Mouse (Mus musculus): ENCODE measurements around the gene Tnfrsf19. TPM values are rescaled to one million over a fixed set of nuclear protein-coding genes. Genes with fewer than 3 reads are reported as not detected.

Gene Tnfrsf19
- polyA plus RNA-seq, 1 experiment from 2014 or later = 62.6 TPM

- 97% methylated on average over 3 of the region's 3 CpGs for WGBS
- no peak for DNase-seq (ENCODE audit: low spot score)
- ATAC-seq (replicated peaks; ENCODE audit: insufficient number of reproducible peaks, low FRiP score, low TSS enrichment, low read depth) = no peak
- Histone ChIP-seq H3K4me3 (ENCODE audit: low read depth, low read length) (no peak overlapping the region), H3K9me3 (replicated peaks; ENCODE audit: control insufficient read depth, low read length) (no peaks in the 10 kb centered on the region), H3K36me3 (replicated peaks; ENCODE audit: control insufficient read depth, insufficient read depth, low read depth, low read length) (no peaks in the 10 kb centered on the region), H3K27ac (replicated peaks; ENCODE audit: low read depth, low read length) (no peak overlapping the region), H3K27me3 (ENCODE audit: control insufficient read depth, insufficient read depth, low read length) (no peaks in the 10 kb centered on the region), H3K9ac (replicated peaks; ENCODE audit: low read length) (no peak overlapping the region), H3K4me2 (ENCODE audit: low read depth, low read length) (no peak overlapping the region), H3K4me1 (ENCODE audit: control insufficient read depth, insufficient read depth, low read length) (no peaks in the 10 kb centered on the region)
Observed at GRCm38 (mm10) chr14:60993092-60993491, 53.2 kb downstream of the Tnfrsf19 start.

GRCm38 (mm10) chr14:60992144-60992543, 54.1 kb downstream of the Tnfrsf19 start:
- Histone ChIP-seq H3K4me3 (ENCODE audit: low read depth, low read length) (no peak overlapping the region), H3K27me3 (ENCODE audit: control insufficient read depth, insufficient read depth, low read length) (no peaks in the 10 kb centered on the region), H3K27ac (replicated peaks; ENCODE audit: low read depth, low read length) (no peak overlapping the region), H3K9me3 (replicated peaks; ENCODE audit: control insufficient read depth, low read length) (no peaks in the 10 kb centered on the region), H3K9ac (replicated peaks; ENCODE audit: low read length) (no peak overlapping the region), H3K4me2 (ENCODE audit: low read depth, low read length) (no peak overlapping the region), H3K36me3 (replicated peaks; ENCODE audit: control insufficient read depth, insufficient read depth, low read depth, low read length) (no peaks in the 10 kb centered on the region), H3K4me1 (ENCODE audit: control insufficient read depth, insufficient read depth, low read length) (no peaks in the 10 kb centered on the region)
- DNase-seq (ENCODE audit: low spot score) = no peak
- no peak for ATAC-seq (replicated peaks; ENCODE audit: insufficient number of reproducible peaks, low FRiP score, low TSS enrichment, low read depth)
- 93% methylated on average over 4 of the region's 4 CpGs for WGBS

GRCm38 (mm10) chr14:60988228-60988627, 58.1 kb downstream of the Tnfrsf19 start:
- Histone ChIP-seq H3K27me3 (ENCODE audit: control insufficient read depth, insufficient read depth, low read length) (no peaks in the 10 kb centered on the region), H3K27ac (replicated peaks; ENCODE audit: low read depth, low read length) (no peak overlapping the region), H3K36me3 (replicated peaks; ENCODE audit: control insufficient read depth, insufficient read depth, low read depth, low read length) (no peaks in the 10 kb centered on the region), H3K9ac (replicated peaks; ENCODE audit: low read length) (no peak overlapping the region), H3K9me3 (replicated peaks; ENCODE audit: control insufficient read depth, low read length) (no peaks in the 10 kb centered on the region), H3K4me3 (ENCODE audit: low read depth, low read length) (no peak overlapping the region), H3K4me2 (ENCODE audit: low read depth, low read length) (no peak overlapping the region), H3K4me1 (ENCODE audit: control insufficient read depth, insufficient read depth, low read length) (no peaks in the 10 kb centered on the region)
- no peak for ATAC-seq (replicated peaks; ENCODE audit: insufficient number of reproducible peaks, low FRiP score, low TSS enrichment, low read depth)
- WGBS = 28% methylated on average over 6 of the region's 6 CpGs
- peak; percentile 51 for DNase-seq (ENCODE audit: low spot score)

GRCm38 (mm10) chr14:60986926-60987325, 59.4 kb downstream of the Tnfrsf19 start:
- Histone ChIP-seq H3K27me3 (ENCODE audit: control insufficient read depth, insufficient read depth, low read length) (no peaks in the 10 kb centered on the region), H3K27ac (replicated peaks; ENCODE audit: low read depth, low read length) (no peak overlapping the region), H3K4me2 (ENCODE audit: low read depth, low read length) (no peak overlapping the region), H3K4me3 (ENCODE audit: low read depth, low read length) (no peak overlapping the region), H3K4me1 (ENCODE audit: control insufficient read depth, insufficient read depth, low read length) (no peaks in the 10 kb centered on the region), H3K36me3 (replicated peaks; ENCODE audit: control insufficient read depth, insufficient read depth, low read depth, low read length) (no peaks in the 10 kb centered on the region), H3K9ac (replicated peaks; ENCODE audit: low read length) (no peak overlapping the region), H3K9me3 (replicated peaks; ENCODE audit: control insufficient read depth, low read length) (no peaks in the 10 kb centered on the region)
- DNase-seq (ENCODE audit: low spot score) (no peak), ATAC-seq (replicated peaks; ENCODE audit: insufficient number of reproducible peaks, low FRiP score, low TSS enrichment, low read depth) (no peak)
- 62% methylated on average over 5 of the region's 5 CpGs for WGBS

- H3K36me3 ChIP-seq (replicated peaks; ENCODE audit: control insufficient read depth, insufficient read depth, low read depth, low read length) = no peaks in the 10 kb centered on the region
- H3K27me3 ChIP-seq (ENCODE audit: control insufficient read depth, insufficient read depth, low read length) = no peaks in the 10 kb centered on the region
- H3K4me1 ChIP-seq (ENCODE audit: control insufficient read depth, insufficient read depth, low read length) = no peaks in the 10 kb centered on the region
- H3K27ac ChIP-seq (replicated peaks; ENCODE audit: low read depth, low read length) = no peak overlapping the region
- H3K4me2 ChIP-seq (ENCODE audit: low read depth, low read length) = no peak overlapping the region
- DNase-seq (ENCODE audit: low spot score) (no peak), ATAC-seq (replicated peaks; ENCODE audit: insufficient number of reproducible peaks, low FRiP score, low TSS enrichment, low read depth) (no peak)
- H3K4me3 ChIP-seq (ENCODE audit: low read depth, low read length) = no peak overlapping the region
- H3K9me3 ChIP-seq (replicated peaks; ENCODE audit: control insufficient read depth, low read length) = no peaks in the 10 kb centered on the region
- 21% methylated on average over 4 of the region's 4 CpGs for WGBS
- no peak overlapping the region for H3K9ac ChIP-seq (replicated peaks; ENCODE audit: low read length)
Observed at GRCm38 (mm10) chr14:60985077-60985476, 61.2 kb downstream of the Tnfrsf19 start.

- Histone ChIP-seq H3K27ac (replicated peaks; ENCODE audit: low read depth, low read length) (no peak overlapping the region), H3K4me1 (ENCODE audit: control insufficient read depth, insufficient read depth, low read length) (no peaks in the 10 kb centered on the region)
- 60% methylated on average over 6 of the region's 6 CpGs for WGBS
Observed at GRCm38 (mm10) chr14:60984266-60984665, 62.0 kb downstream of the Tnfrsf19 start.

GRCm38 (mm10) chr14:60982126-60982525, 64.2 kb downstream of the Tnfrsf19 start:
- H3K36me3 ChIP-seq (replicated peaks; ENCODE audit: control insufficient read depth, insufficient read depth, low read depth, low read length) = no peaks in the 10 kb centered on the region
- DNase-seq (ENCODE audit: low spot score) (no peak), ATAC-seq (replicated peaks; ENCODE audit: insufficient number of reproducible peaks, low FRiP score, low TSS enrichment, low read depth) (no peak)
- no peak overlapping the region for H3K4me3 ChIP-seq (ENCODE audit: low read depth, low read length)
- no peaks in the 10 kb centered on the region for H3K27me3 ChIP-seq (ENCODE audit: control insufficient read depth, insufficient read depth, low read length)
- H3K9ac ChIP-seq (replicated peaks; ENCODE audit: low read length) = no peak overlapping the region
- H3K4me2 ChIP-seq (ENCODE audit: low read depth, low read length) = no peak overlapping the region
- H3K27ac ChIP-seq (replicated peaks; ENCODE audit: low read depth, low read length) = no peak overlapping the region
- no peaks in the 10 kb centered on the region for H3K9me3 ChIP-seq (replicated peaks; ENCODE audit: control insufficient read depth, low read length)
- no peaks in the 10 kb centered on the region for H3K4me1 ChIP-seq (ENCODE audit: control insufficient read depth, insufficient read depth, low read length)

More at GRCm38 (mm10) chr14:60984266-60984665, 62.0 kb downstream of the Tnfrsf19 start:
- H3K9me3 ChIP-seq (replicated peaks; ENCODE audit: control insufficient read depth, low read length) = no peaks in the 10 kb centered on the region
- DNase-seq (ENCODE audit: low spot score) (no peak), ATAC-seq (replicated peaks; ENCODE audit: insufficient number of reproducible peaks, low FRiP score, low TSS enrichment, low read depth) (no peak)
- H3K9ac ChIP-seq (replicated peaks; ENCODE audit: low read length) = no peak overlapping the region
- H3K4me2 ChIP-seq (ENCODE audit: low read depth, low read length) = no peak overlapping the region
- H3K27me3 ChIP-seq (ENCODE audit: control insufficient read depth, insufficient read depth, low read length) = no peaks in the 10 kb centered on the region
- no peak overlapping the region for H3K4me3 ChIP-seq (ENCODE audit: low read depth, low read length)
- no peaks in the 10 kb centered on the region for H3K36me3 ChIP-seq (replicated peaks; ENCODE audit: control insufficient read depth, insufficient read depth, low read depth, low read length)

- DNase-seq (ENCODE audit: low spot score) (no peak), ATAC-seq (replicated peaks; ENCODE audit: insufficient number of reproducible peaks, low FRiP score, low TSS enrichment, low read depth) (no peak)
- Histone ChIP-seq H3K27ac (replicated peaks; ENCODE audit: low read depth, low read length) (no peak overlapping the region), H3K4me2 (ENCODE audit: low read depth, low read length) (no peak overlapping the region), H3K9me3 (replicated peaks; ENCODE audit: control insufficient read depth, low read length) (no peaks in the 10 kb centered on the region), H3K4me1 (ENCODE audit: control insufficient read depth, insufficient read depth, low read length) (no peaks in the 10 kb centered on the region), H3K9ac (replicated peaks; ENCODE audit: low read length) (no peak overlapping the region), H3K27me3 (ENCODE audit: control insufficient read depth, insufficient read depth, low read length) (no peaks in the 10 kb centered on the region), H3K36me3 (replicated peaks; ENCODE audit: control insufficient read depth, insufficient read depth, low read depth, low read length) (no peaks in the 10 kb centered on the region), H3K4me3 (ENCODE audit: low read depth, low read length) (no peak overlapping the region)
- 95% methylated on average over 5 of the region's 5 CpGs for WGBS
Observed at GRCm38 (mm10) chr14:60980244-60980887, 65.9 kb downstream of the Tnfrsf19 start.

Measured in embryonic facial prominence, embryonic 11.5 days (tissue).